Mouse (Mus musculus) heart, embryonic 11.5 days (tissue): ENCODE measurements around the gene Ccl4. TPM values are rescaled to one million over a fixed set of nuclear protein-coding genes. Genes with fewer than 3 reads are reported as not detected.

ENCODE experiments used
- ATAC-seq: fragments of 200-750 bp; cut with Nextera tagmentation; replicated peaks from 2 replicates; pipeline ENCODE4 v1.8.0; 2017; ENCODE audit warnings: moderate library complexity; ENCODE audit not compliant: insufficient number of reproducible peaks, low FRiP score, low TSS enrichment
- H3K27ac ChIP-seq: fragments of 300-500 bp; sonication (generic); 2 replicates; pipeline ENCODE4 v1.5.1; 2014; ENCODE audit warnings: mild to moderate bottlenecking, low read depth, low read length
- H3K27me3 ChIP-seq: fragments of 300-500 bp; sonication (generic); 2 replicates; pipeline ENCODE4 v1.6.1; 2014; ENCODE audit warnings: mild to moderate bottlenecking, low read length, mixed read lengths; ENCODE audit not compliant: control insufficient read depth, insufficient read depth
- H3K36me3 ChIP-seq: fragments of 300-500 bp; sonication (generic); 2 replicates; pipeline ENCODE4 v1.6.1; 2014; ENCODE audit warnings: mild to moderate bottlenecking, low read length, moderate library complexity, mixed read lengths; ENCODE audit not compliant: control insufficient read depth, insufficient read depth
- H3K4me1 ChIP-seq: fragments of 300-500 bp; sonication (generic); 2 replicates; pipeline ENCODE4 v1.6.1; 2014; ENCODE audit warnings: low read length; ENCODE audit not compliant: control insufficient read depth, insufficient read depth
- H3K4me2 ChIP-seq: fragments of 300-500 bp; sonication (generic); 2 replicates; pipeline ENCODE4 v1.6.1; 2014; ENCODE audit warnings: mild to moderate bottlenecking, moderate library complexity
- H3K4me3 ChIP-seq: fragments of 300-500 bp; sonication (generic); 2 replicates; pipeline ENCODE4 v1.5.1; 2014; ENCODE audit warnings: low read depth, low read length
- H3K9ac ChIP-seq: fragments of 300-500 bp; sonication (generic); 2 replicates; pipeline ENCODE4 v1.6.1; 2014; ENCODE audit warnings: mild to moderate bottlenecking, low read depth, low read length, moderate library complexity
- H3K9me3 ChIP-seq: fragments of 300-500 bp; sonication (generic); replicated peaks from 2 replicates; pipeline ENCODE4 v1.6.1; 2016; ENCODE audit warnings: low read length; ENCODE audit not compliant: control insufficient read depth
- WGBS: fragments of 180-500 bp; shearing (Covaris S2); extraction: QIAGEN DNeasy Blood & Tissue Kit; methylation state at CpG from one replicate; pipeline ENCODE4 v1.1.7; 2014; ENCODE audit not compliant: insufficient replicate concordance; 5-methylcytosine and 5-hydroxymethylcytosine counted together
- polyA plus RNA-seq: library from polyadenylated mRNA; unstranded; fragments of >200 nt; fragmentation: Nextera tagmentation; extraction: Ambion mirVana; gene quantifications from 2 replicates; pipeline ENCODE4 v1.2.1, GENCODE M21; 2014

The Ccl4 gene
- polyA plus RNA-seq, 1 experiment from 2014 or later = 0.26 TPM

- H3K4me2 ChIP-seq = no peak overlapping the region
These were observed 28.0 kb upstream of the Ccl4 start for GRCm38 (mm10) chr11:83634425-83634824.

GRCm38 (mm10) chr11:83634898-83635297, 27.5 kb upstream of the Ccl4 start:
- no peaks in the 10 kb centered on the region for H3K27me3 ChIP-seq
- no peak overlapping the region for H3K4me3 ChIP-seq
- H3K27ac ChIP-seq = no peak overlapping the region
- no peak overlapping the region for H3K9ac ChIP-seq
- H3K4me2 ChIP-seq = no peak overlapping the region
- 80% methylated on average over 2 of the region's 2 CpGs for WGBS
- H3K9me3 ChIP-seq = no peaks in the 10 kb centered on the region
- H3K4me1 ChIP-seq = no peaks in the 10 kb centered on the region
- ATAC-seq = no peak
- H3K36me3 ChIP-seq = no peaks in the 10 kb centered on the region

More at GRCm38 (mm10) chr11:83634425-83634824, 28.0 kb upstream of the Ccl4 start:
- no peaks in the 10 kb centered on the region for H3K9me3 ChIP-seq
- WGBS = 54% methylated on average over 4 of the region's 4 CpGs
- no peak overlapping the region for H3K4me3 ChIP-seq
- H3K4me1 ChIP-seq = no peaks in the 10 kb centered on the region
- no peak overlapping the region for H3K9ac ChIP-seq
- ATAC-seq = no peak
- H3K27me3 ChIP-seq = no peaks in the 10 kb centered on the region
- H3K36me3 ChIP-seq = no peaks in the 10 kb centered on the region
- no peak overlapping the region for H3K27ac ChIP-seq

DNA sequence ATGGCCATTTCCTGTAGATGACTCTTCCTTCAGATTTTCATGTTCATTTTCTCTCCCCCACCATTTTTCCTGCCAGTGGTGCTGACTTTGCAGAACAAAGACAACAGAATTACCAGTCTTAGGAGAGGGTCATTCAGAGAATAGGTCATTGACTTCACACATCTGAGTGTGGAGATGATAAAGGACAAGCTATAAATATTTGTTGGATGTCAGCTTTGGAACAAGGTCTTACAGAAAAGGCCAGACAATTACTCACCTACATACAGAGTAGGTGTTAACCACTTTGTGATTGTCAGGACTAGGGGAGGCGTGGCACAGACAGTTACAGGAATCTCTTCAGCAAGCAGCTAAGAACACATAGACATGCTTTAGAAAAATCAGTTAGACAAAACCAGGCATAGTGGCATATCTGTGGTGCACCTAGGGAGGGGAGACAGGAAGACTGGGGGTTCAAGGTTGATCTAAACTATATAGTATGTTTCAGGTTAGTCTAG, 25.6 kb upstream of the Ccl4 start:
- Histone ChIP-seq H3K27me3 (no peaks in the 10 kb centered on the region), H3K9me3 (no peaks in the 10 kb centered on the region), H3K36me3 (no peaks in the 10 kb centered on the region), H3K4me2 (no peak overlapping the region), H3K9ac (no peak overlapping the region), H3K4me1 (no peaks in the 10 kb centered on the region), H3K27ac (no peak overlapping the region), H3K4me3 (no peak overlapping the region)
- WGBS = 46% methylated on average over 1 of the region's 1 CpGs
- ATAC-seq = no peak

DNA sequence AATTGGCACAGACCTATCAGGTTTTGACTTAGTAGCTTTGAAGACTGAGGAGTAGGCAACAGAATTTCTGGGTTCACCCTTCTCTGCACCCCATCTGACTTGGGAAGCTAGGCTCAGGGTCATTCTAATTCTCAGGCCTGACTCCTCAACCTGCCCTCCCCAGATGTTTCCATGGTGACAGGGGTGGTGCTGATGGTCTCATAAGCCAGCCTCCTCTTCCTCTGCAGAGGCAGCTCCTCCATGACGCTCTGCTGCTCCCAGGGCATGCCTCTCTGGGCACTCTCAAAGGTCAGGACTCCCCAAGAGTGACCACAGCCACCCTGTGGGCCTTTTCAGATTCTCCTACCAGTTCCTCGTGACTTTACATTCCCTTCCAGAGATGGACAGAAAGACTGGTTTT, 23.4 kb upstream of the Ccl4 start:
- no peak overlapping the region for H3K4me2 ChIP-seq
- H3K9me3 ChIP-seq = no peaks in the 10 kb centered on the region
- ATAC-seq = no peak
- 50% methylated on average over 2 of the region's 2 CpGs for WGBS
- H3K27me3 ChIP-seq = no peaks in the 10 kb centered on the region
- H3K27ac ChIP-seq = no peak overlapping the region
- H3K9ac ChIP-seq = no peak overlapping the region
- H3K36me3 ChIP-seq = no peaks in the 10 kb centered on the region
- no peaks in the 10 kb centered on the region for H3K4me1 ChIP-seq
- no peak overlapping the region for H3K4me3 ChIP-seq

DNA sequence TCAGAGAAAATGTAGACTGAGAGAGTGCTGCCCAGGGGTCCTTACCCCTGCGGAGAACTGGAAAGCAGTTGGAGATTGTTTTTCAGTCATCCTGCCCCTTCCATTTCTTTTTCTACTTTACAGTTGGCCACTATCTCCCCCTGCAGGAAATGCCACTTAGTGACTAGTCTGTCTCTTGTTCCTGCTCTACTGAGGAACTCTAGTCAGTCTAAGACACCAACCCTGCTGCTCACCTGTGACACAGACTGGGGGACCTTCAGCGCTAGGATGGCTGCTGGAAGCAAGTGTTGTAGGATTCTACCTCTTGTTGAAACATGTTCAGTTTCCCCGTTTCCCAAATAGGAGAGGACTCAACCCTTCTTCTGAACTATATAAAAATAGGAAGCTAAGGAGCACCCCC, 22.9 kb upstream of the Ccl4 start:
- WGBS = 40% methylated on average over 3 of the region's 3 CpGs
- Histone ChIP-seq H3K9me3 (no peaks in the 10 kb centered on the region), H3K27ac (no peak overlapping the region), H3K4me1 (no peaks in the 10 kb centered on the region), H3K27me3 (no peaks in the 10 kb centered on the region), H3K9ac (no peak overlapping the region), H3K36me3 (no peaks in the 10 kb centered on the region), H3K4me3 (no peak overlapping the region), H3K4me2 (no peak overlapping the region)
- ATAC-seq = no peak

DNA sequence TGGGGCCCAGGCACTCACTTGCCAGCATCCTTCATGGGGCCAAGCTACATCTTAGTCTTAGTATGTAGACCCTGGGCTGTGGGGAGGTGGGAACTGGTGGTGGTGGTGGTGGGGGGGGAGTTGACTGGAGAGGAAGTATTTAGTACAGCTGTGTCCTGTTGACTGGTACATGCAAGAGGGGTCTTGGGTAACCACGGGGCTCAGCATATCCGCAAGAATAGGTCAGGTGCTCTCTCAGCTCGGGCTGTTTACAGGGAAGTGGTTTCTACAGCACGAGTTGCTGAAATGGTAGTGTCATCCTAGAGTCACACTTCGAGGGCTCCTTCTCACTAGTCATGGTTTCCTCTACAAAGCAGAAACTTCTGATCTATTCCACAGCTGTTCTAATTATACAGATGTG, 22.2 kb upstream of the Ccl4 start:
- Histone ChIP-seq H3K4me1 (no peaks in the 10 kb centered on the region), H3K27ac (no peak overlapping the region), H3K36me3 (no peaks in the 10 kb centered on the region), H3K27me3 (no peaks in the 10 kb centered on the region), H3K9ac (no peak overlapping the region), H3K4me3 (no peak overlapping the region), H3K4me2 (no peak overlapping the region), H3K9me3 (no peaks in the 10 kb centered on the region)
- WGBS = 68% methylated on average over 5 of the region's 5 CpGs
- no peak for ATAC-seq

- WGBS = 62% methylated on average over 2 of the region's 2 CpGs
- no peak overlapping the region for H3K4me2 ChIP-seq
- H3K9ac ChIP-seq = no peak overlapping the region
- no peaks in the 10 kb centered on the region for H3K9me3 ChIP-seq
- ATAC-seq = no peak
- H3K4me3 ChIP-seq = no peak overlapping the region
- H3K36me3 ChIP-seq = no peaks in the 10 kb centered on the region
- H3K4me1 ChIP-seq = no peaks in the 10 kb centered on the region
- no peaks in the 10 kb centered on the region for H3K27me3 ChIP-seq
- H3K27ac ChIP-seq = no peak overlapping the region
These were observed 21.2 kb upstream of the Ccl4 start for GRCm38 (mm10) chr11:83641216-83641615.

DNA sequence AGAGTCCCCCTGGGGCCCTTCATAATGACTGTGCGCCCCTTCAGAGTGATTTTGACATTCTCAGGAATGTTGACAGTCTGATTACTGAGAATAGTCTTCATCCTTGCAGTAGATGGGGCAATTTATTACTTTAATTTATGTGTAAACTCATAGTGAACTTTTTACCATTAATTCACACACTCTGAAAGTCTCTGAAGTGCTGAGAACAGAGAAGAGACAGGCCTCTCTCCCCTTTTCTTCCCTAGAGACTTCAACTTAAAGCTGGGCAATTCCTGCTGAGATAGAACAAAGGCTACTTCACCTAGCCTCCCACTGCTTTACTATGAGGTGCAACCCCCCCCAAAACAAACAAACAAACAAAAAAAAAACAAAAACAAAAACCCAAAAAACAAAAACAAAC, 16.9 kb upstream of the Ccl4 start, which contains the start of gene Rpl9-ps1:
Gene Rpl9-ps1, minus strand, starts transcription at position 101 of the 400 bp plus-strand sequence.
- no peak for ATAC-seq
- Histone ChIP-seq H3K9ac (no peak within 1 kb of the TSS), H3K27ac (no peak within 1 kb of the TSS), H3K4me1 (no peaks in the 10 kb centered on the region), H3K9me3 (no peaks in the 10 kb centered on the region), H3K4me2 (no peak within 1 kb of the TSS), H3K27me3 (no peaks in the 10 kb centered on the region), H3K4me3 (no peak within 1 kb of the TSS), H3K36me3 (no peaks in the 10 kb centered on the region)
- WGBS = 75% methylated on average over 1 of the region's 1 CpGs

DNA sequence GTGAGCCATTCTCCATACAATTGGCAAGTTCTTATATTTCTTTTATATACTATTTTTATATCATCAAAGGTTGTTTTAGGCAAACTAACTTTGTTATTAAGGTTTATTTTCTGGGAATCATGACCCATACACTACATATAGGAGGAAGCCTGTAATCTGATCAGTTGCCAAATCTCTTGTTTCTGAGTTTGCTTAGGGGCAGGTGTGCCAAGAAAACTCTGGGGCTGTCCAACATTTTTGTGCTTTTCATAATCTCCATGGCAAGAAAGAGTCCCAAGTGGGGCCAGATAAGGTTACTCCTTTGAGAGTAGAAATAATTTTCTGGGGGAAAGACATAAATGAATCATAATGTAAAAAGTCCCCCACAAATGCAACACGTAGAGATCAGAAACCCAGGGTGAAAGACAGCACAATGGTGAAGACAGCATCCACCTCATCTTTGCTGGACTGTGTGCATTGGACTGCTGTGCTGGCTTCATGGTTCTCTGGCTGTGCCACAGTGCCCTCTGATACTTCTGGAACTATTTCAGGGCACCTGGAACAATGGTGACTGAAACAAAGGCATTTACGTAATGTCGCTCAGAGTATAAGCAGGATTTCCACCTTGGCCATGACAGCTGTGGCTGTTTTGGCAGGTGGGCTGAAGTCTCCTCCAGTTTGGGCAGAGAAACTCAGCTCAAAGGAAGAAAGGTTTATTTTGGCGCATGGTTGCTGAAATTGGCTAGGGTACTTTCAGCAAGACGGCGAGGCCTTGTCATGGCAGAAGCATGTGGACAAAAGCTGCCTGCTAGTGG, 15.8 kb upstream of the Ccl4 start:
- H3K27me3 ChIP-seq = no peaks in the 10 kb centered on the region
- no peaks in the 10 kb centered on the region for H3K9me3 ChIP-seq
- H3K27ac ChIP-seq = no peak overlapping the region
- H3K9ac ChIP-seq = no peak overlapping the region
- ATAC-seq = no peak
- no peaks in the 10 kb centered on the region for H3K36me3 ChIP-seq
- no peak overlapping the region for H3K4me2 ChIP-seq
- H3K4me3 ChIP-seq = no peak overlapping the region
- H3K4me1 ChIP-seq = no peaks in the 10 kb centered on the region
- WGBS = 89% methylated on average over 6 of the region's 6 CpGs
